Mouse (Mus musculus) adrenal gland, postnatal 10 days (tissue): ENCODE measurements at regions not wholly inside any gene's neighbourhood (a gene's known extent, or its start where the extent isn't known, plus 50 kb on each side); places are given as distances from the start of the nearest gene placed in this dataset.

ENCODE experiments used
- DNase-seq: peaks from one replicate; pipeline ENCODE4 v3.0.0; 2021; ENCODE audit warnings: mixed read lengths

DNA sequence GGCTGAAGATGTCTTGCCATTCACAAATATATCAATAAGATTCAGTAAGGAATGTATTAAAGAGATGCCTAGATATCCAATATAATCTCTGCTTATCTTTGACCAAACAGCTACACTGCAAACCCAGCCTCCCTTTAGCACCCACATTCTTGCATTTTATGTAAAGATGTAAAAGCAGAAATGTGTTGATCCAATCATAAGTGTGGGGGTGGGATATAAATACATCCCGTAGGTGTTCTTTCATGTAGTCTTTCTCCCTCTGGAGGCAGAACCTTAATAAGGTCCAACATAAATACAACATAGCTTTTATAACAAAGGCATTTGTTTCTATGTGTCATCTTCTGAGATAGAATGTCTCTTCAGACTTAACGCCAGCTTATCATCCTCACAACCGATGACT is 637.1 kb upstream of the Flrt2 start:
- no peak for DNase-seq

DNA sequence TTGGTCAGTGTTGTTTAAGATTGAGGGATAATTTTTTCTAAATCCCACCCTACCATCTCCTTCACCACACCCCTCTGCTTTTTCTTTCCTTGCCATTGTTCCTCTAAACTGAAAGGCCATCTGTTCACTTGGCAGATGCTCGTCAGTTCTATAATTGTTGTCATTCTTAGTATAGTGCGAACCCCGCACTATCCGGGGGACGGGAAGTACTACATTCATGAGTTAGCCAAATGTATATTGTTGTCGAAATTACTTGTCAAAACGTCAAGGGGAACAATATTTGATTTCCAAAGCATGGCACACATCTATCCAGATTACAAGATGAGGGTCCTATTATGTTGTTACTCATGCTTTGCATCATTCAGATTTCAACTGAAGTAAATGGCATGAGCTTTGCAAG is 635.1 kb upstream of the Flrt2 start:
- no peak for DNase-seq

DNA sequence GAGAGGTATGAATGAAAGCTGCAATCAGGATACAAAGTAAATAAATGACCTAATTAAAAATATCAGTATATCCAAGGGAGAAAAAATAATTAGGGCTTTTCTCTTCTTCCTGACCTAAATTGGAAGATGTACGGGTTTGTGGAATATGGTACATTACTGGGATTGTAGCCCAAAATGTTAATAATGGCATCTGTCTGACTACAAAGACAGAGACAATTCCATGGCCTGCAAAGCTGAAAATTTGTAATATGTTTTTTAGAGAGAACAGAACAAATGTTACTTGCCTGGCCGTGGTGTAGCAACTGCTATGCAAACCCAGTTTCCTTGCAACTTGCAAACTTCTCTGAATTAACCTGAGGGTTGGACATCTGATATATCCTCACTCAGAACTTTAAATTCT is 632.6 kb upstream of the Flrt2 start:
- no peak for DNase-seq

DNA sequence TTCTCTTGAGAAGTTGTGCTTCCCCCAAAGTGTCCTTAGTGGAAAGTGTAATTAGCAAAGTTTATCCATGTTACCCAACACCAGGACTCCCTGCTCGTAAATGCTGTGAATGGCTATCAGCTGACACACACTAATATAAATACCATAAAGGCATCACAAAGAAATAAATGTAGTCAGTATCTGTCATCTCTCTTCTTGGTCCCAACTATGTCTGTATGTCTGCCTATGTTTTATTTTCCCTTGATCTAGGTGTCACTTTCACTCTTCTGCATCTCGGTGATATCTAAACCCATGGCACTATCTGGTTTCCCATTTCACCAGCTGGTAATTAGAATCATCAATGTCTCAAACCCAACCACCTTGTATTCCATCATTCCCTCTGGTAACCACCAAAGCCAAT is 619.7 kb upstream of the Flrt2 start:
- no peak for DNase-seq

DNA sequence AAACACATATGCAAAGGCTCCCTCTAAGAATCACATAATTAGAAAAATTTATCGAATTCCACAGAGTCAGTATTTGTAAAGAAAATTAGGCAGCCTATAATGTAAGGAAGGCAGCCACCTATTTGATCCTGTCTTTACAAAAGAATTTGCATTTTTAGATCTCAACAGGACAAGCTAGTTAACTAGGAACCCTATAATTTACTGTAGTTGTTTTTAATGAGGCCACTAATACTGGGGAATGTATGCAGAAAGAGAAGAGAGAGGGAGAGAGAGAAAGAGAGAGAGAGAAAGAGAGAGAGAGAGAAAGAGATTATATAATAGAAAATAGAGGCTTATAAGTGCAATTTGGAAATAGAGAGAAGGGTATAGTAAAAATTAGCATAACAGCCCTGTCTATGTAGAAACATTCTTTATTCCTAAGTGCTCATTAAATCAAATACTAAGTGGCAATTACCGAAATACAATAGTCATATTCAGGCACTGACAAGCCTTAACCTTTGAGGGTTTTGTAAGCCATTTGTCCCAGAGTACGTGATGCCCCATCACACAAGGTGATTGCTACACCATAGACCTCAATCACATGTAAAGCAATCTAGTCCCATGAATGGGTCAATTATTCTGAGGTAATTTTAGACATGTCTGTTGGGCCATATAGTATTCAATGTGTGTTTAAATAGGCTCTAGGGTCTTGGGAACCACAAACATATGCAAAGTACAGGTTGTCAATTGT is 572.6 kb upstream of the Flrt2 start:
- DNase-seq = no peak

DNA sequence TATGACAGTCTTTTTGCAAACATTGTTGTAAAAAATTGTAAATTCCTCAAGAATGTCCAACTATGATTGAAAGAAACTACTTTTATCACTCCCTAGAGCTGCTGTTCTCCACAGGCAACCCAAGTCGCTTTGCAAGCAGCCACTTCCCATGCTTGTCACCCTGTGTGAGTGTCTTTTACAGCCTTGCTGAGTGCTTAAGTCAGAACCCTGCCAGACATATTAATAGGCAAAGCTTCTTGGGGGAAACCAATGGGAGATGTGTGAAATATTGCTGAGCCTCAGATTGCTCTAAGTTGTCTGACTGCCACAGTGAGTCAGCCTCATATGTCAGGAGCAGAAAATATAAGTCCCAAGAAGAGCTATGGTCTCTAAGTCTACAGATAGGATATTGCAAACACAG is 559.2 kb upstream of the Flrt2 start:
- no peak for DNase-seq

DNA sequence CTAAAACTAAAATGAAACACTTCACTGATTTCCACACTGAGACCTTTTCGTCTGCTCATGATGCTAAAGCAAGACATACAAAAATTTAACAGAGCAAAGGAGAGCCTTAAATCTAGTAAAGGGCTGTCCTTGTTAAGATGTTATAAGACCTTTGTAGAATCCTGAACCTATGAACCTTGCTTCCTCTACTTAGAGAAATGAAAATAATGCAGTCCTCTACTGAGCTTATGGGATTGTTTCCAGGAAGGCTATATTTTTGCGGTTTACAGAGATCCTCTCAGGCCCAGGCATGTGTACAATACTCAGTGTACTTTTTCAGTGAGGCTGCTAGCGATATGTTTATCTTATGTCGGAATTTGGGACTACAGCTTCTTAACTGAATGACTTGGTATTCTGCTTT is 558.5 kb upstream of the Flrt2 start:
- DNase-seq = no peak

DNA sequence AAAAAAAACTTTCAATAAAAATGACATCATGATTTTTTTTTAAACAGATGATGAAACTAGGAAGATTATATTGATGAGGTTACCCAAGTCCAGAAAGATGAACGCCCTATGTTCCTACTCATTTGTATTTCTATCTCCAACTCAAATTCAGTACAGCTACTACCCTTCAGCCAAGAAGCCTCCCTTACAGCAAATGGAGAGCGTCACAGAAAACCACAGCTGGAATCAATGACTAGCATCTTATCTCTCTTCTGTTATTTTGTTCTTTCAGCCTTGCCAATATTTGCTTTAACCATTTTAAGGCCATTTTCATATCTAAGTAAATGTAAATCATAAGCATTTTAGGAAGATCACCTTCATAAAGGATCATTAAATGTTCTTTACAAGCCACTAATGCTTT is 553.9 kb upstream of the Flrt2 start:
- DNase-seq = no peak

DNA sequence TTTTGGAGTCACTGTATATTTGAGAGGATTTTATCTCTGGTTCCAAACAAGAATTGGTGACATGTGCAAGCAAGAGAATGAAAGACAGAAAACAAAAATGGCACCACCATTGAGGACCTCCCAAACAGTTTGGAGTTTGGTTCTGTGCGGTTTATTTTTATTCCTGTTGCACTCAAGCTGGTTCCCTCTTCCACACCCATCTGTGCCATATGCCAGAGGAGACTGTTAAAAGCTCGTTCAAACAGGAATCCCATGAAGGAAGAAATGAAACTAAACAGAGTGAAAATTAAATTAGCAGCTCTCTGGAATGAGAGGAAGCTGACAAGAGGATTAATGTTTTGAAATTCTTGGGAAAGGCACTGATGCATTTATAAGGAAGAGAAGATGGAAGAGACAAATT is 521.0 kb upstream of the Flrt2 start:
- DNase-seq = no peak

DNA sequence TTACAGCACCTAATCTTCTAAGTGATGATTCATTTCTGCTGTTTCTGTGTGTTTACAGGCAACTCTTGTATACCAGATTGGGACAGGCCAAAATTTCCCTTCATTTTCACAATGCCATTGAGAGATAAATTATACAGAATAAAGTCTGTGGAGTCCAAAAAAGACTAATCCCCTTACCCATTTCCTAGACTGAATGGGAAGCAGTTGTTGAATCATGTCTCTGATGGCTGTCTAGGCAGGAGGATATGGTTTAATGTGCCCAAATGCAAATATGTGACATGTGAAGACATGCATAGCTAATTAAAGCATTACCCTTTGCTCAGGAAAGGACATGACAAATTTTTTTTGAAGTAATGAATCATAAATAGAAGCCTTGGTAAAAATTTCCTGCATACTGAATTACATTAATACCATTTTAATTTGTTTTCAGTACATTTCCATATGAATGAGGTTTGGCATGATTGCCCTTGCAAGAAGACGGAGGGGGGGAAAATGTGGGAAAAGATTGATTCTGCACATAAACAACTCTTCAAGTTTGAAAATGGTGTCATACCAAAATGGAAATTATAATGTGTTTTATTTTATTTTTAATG is 518.1 kb upstream of the Flrt2 start:
- no peak for DNase-seq

DNA sequence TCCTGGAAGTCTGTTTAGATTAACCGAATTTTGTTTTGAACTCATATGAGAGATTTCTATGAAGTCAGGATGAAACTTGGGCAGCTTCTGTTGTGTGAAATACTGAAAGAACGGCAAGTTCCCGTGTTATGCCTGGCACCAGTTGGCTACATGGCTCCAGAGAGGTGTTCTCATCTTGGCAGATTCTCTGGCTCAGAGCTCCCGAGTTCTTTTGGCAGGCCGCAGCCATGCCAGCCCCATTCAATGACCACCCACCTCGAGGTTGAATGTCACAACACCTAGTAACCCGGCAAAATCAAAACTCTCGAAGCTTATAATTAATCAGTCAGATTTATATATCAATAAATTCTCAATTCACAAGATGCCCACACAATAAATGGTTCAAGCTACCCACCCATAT is 489.5 kb upstream of the Flrt2 start:
- no peak for DNase-seq

DNA sequence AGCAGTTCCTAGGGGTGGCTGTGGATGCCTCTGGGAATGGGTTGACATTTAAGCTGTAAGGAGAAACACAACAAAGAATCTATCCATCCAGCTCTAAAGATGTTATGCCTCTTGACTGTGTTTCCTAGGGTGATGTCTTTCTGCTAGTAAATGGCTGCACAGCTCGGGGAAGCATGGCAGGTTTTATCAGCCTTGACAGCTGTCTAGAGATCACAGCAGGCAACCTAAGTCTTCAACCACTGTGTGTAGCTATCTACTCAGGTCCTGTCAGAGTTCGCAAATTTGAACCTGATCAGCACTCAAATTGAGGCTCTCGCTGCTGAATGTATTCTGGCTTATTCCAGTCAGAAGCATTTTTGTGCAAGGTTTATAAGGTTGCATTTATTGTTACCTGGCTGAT is 486.9 kb upstream of the Flrt2 start:
- no peak for DNase-seq

DNA sequence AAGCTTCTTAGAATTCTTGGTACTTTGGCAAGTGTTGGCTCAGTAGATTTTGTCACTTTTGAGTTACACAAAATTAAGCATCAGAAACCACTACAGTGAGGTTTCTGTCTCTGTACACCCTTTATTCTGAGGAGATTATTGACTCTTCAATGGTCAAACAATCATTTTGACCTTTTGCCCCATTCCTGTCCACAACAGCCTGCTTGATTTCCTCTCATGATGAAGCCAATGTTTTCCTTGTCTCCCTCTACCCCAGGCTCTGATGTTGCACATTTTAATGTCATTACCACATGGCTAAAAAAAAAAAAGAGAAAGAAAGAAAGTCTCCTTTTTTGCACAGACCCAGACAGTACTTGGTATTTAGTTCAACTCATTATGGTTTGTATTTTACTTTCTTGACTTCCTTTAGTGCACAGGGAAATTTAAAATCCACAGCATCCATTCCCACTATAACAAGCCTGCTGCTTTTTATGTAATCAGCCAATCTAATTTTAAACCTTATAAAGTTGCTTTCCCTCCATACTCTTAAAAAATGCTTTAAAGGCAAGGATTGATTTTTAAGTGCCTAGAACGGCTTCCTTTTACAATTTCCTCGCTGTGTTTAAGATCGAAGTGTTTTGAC is 452.8 kb upstream of the Flrt2 start:
- no peak for DNase-seq

DNA sequence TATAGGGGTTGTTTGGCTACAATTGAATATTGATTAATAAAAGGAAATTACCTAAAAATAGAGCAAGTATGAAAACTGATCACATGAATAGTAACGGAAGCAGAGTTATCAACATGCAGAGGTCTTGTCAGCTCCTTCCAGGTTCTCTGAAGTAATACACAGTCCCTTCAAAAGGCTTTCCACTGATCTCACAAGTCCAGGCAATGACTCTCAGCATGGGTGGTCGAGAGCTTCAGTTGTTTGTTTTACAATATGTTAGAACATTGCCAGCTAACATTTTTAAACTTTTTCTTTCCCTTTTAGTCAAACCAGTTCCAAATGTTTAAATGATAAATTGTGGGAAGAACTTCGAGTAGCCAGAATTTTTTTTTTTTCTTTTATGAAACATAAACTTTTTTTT is 424.8 kb upstream of the Flrt2 start:
- DNase-seq = no peak

DNA sequence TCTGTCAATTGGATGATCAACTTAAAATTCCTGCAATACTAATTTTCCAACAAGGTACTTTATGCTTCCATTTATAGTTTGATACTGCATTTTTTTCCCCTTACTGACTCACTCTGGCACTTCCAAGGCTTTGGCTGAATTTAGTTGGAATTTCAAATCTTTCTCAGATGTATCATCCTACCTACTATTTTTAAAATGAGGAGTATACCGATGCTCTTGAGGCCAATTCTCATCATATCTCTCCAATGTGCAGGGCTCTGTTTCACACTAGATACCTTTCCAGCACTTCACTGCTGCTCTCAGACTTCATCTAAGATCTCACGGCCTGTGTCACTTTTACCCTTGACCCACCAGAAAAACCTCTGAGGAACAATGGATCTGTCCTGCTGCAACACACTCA is 386.6 kb upstream of the Flrt2 start:
- DNase-seq = no peak

DNA sequence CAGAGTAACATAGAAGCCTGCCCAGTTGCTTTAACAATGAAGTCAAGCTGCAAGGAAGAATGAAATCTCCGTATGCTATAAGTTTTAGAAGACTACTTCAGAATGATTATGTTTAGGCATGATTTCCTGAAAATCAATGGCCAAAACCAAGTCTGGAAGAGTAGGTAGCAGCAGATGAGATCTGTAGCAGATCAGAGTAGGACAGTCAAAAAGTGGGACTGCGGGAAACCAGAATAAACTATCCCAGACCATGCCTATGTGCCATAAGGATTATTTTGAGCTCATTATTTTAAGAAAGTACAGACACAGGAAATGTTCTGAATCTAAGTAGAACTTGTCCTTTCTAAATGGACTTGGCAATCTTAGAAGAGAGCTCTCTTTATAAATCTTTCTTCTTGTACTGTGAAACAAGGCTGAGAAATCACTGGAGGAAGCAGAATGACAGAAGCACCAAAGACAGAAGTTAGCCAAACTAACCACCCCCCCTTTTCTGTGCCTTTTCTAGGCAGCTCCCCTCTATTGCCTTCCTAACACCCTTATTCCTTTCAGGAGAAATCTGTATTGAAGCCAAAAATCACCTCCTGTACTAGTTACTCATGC is 376.8 kb upstream of the Flrt2 start:
- no peak for DNase-seq

DNA sequence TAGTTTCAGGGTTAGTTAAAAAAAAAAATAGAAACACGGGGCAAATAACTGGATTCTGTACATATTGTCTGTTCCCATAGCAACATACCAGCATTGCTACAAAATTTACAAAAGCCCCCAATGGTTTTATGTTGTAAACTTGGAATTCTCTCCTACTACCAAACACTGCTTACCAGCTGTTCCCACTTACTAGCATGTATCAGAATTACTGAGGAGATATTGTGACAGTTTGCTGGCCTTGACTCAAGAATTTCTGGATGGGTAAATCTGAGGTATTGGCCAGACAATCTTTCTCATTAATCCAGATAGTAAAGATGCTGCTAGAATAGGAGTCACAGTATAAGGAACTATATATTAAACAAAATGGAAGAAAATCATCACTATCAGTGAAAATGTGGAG is 375.2 kb upstream of the Flrt2 start:
- no peak for DNase-seq

DNA sequence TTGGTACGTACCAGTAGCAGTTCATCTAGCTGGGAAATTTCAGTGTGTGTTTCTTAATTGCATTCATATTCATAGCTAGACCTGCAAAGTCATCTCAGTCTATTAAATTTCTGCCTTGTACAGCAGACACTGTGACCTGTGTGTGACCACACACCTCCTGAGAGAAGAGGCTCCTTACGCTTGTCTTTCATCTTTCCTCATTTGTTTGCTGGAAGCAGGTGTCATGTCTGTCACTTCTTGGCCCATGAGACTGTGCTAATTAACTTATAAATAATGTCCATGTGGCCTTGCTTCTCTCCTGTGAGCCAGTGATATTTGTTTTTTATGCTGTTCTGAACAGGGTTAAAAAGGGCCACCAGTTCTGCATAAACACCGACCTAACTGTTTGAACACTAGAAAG is 370.3 kb upstream of the Flrt2 start:
- no peak for DNase-seq

DNA sequence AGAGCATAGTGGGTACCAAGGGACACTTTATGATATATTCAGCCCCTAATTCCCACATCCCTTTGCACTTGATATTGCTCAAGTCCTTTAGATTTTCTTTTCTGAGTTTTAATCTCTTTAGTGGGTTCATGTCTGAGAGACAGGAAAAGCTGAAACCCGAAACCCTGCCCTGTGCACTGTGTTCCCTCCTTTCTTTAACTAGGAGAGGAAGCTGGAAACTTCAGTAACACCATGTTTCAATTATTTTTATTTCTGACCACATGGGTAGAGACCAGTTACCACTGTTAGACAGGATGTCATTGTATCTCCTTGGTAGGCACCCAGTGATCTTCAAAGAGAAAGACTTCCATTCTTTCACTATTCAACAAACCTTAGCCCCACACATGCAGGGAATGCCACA is 362.4 kb upstream of the Flrt2 start:
- DNase-seq = no peak

DNA sequence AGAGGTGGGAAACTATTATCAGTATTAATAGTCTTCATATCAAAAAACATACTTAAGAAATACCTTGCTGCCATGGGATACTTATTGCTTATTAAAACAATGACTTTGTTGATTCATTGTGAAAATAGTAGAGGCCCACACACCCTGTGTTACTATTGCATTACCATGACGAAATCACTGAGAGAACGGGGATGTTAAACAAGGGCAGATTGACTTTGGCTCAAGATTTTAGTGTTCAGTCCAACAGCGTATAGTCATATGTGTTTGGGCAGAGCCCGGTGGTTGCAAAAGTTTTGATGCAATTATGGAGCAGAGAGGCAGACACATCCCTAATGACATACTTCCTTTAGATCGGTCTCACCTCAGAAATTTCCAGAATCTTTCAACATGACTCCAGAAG is 344.2 kb upstream of the Flrt2 start:
- no peak for DNase-seq

DNA sequence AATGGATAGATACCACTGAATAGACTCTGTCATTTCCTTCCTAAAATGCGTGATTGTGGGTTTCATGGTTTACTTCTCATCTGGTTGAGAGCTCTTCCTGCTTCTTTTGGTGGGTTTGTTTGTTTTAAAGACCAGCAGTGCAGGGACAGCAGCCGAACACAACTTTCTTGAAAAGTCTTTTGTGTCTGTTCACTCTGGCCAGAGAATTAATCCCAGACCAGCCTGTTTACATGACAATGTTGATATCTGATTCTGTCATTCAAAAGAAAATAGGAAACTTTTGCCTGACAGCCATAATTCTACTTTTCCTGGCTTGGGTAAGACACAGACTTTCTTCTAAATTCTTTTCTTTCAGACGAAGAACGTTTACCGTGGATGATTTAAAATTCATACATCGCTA is 336.9 kb upstream of the Flrt2 start:
- DNase-seq = no peak

DNA sequence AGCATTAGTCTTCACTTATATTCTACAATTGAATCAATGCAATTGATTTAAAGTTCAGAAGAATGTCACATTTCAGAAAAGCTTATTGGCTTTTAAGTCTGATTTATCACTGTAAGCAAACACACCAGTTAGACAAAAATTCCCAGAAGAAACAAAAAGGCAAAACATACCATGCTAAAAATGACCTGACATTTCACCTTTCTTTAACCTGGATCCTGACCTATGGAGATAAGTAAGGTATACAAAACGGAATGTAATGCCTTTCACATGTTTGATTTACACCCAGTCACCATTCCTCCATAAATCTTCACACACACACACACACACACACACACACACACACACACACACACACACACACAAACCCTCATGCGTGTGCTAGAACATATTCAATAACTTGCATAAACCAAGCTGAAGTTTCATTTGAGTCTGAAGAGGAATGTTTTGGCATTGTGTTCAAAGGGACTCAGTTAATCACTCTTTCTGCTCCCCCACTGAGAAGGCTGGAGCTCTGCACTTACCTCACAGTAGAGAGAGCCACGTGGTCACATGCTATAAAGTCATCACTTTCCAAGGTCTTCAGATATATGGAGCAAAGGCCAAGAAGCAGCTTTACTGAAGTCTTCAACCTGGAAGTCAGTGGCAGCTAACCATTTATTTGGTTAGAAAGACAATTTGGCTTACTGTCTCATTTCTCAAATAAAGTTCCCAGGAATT is 307.6 kb upstream of the Flrt2 start:
- no peak for DNase-seq

DNA sequence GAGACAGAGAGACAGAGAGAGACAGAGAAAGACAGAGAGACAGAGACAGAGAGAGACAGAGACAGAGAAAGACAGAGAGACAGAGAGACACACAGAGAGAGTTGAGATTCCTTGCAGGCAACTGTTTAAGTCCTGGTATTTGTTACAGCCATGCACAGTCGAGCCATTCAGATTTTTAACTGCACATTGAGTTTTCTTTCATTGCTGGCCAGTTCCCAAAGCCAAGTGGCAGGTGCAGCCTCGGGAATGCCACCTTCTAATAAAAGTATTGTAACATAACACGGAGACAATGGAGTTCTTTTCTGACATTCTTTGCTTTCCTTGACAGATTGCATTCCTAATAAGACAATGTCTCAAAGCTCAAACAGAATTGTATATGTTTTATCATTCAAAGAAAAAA is 306.3 kb upstream of the Flrt2 start:
- DNase-seq = no peak
